Mouse (Mus musculus) bone marrow macrophage, adult 2 months (primary cell): ENCODE measurements around the gene Gpbar1.

Source experiments
- CTCF ChIP-seq: IDR thresholded peaks from 2 replicates; pipeline ENCODE4 v1.5.1; 2012; ENCODE audit warnings: low read depth, mild to moderate bottlenecking, low read length, moderate library complexity
- POLR2A ChIP-seq: IDR thresholded peaks from 2 replicates; pipeline ENCODE4 v1.6.1; 2012; ENCODE audit warnings: mild to moderate bottlenecking, low read depth, low read length, borderline replicate concordance

DNA sequence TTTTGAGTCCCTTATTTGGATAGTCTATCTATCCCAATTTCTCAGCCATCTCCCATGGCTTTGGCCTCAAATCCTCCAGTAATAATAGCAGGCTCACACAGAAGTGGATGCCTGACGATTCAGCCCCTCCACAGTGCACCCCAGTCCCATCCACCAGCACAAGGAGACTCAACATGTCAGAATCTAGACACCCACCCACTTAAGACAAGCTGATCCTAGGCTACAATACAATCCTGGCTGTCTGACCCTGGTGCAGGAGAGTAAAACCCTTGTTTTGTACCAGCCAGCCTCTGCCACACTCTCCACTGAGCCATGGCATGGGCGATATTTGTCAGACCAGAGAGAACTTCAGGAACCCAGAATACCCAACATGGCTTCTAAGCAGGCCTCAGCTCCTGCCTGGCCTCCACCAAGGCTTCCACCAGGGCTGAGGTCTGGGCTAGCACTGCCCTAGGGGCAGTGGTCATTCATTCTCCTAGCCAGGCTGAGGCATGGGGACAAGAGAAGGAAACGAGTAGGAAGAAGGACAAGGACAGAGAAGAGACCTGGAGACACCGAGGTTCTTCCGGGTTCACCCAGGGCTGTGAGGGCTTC is 19.9 kb downstream of the Gpbar1 start:
- TF ChIP-seq CTCF (no peak), POLR2A (no peak)
